Mouse (Mus musculus) kidney, adult 2 months (tissue): ENCODE results near the gene Jpt1. TPM values are rescaled to one million over a fixed set of nuclear protein-coding genes. Genes with fewer than 3 reads are reported as not detected.
"Not testable (repeated sequence)": the region's sequence is repeated elsewhere in the genome, so short reads cannot be mapped to it uniquely, and the experiment has no call there.

Source experiments
- DNase-seq: peaks from one replicate; pipeline ENCODE4 v3.0.0; 2021
- H3K27ac ChIP-seq: fragments of 200-500 bp; 2 replicates; pipeline ENCODE4 v1.5.1; 2012; ENCODE audit warnings: low read depth, low read length, control low read depth, inconsistent platforms; ENCODE audit not compliant: insufficient read depth
- H3K27me3 ChIP-seq: fragments of 200-500 bp; replicated peaks from 2 replicates; pipeline ENCODE4 v1.6.1; 2012; ENCODE audit warnings: mild to moderate bottlenecking, moderate library complexity, low read length, inconsistent platforms; ENCODE audit not compliant: control insufficient read depth, insufficient read depth
- H3K36me3 ChIP-seq: fragments of 200-500 bp; 2 replicates; pipeline ENCODE4 v1.6.1; 2012; ENCODE audit warnings: mild to moderate bottlenecking, moderate library complexity, low read length, inconsistent platforms; ENCODE audit not compliant: control insufficient read depth, insufficient read depth
- H3K4me1 ChIP-seq: fragments of 200-500 bp; 2 replicates; pipeline ENCODE4 v1.6.1; 2011; ENCODE audit warnings: low read length; ENCODE audit not compliant: control insufficient read depth, insufficient read depth
- H3K4me3 ChIP-seq: fragments of 200-500 bp; 2 replicates; pipeline ENCODE4 v1.5.1; 2011; ENCODE audit warnings: mild to moderate bottlenecking, low read depth, low read length, control low read depth; ENCODE audit not compliant: insufficient read depth
- CTCF ChIP-seq: fragments of 200-500 bp; conservative IDR thresholded peaks from 2 replicates; pipeline ENCODE4 v1.5.1; 2011; ENCODE audit warnings: low read depth, mild to moderate bottlenecking, control low read depth, low read length, moderate library complexity, mixed read lengths; ENCODE audit not compliant: insufficient read depth, insufficient read length
- POLR2A ChIP-seq: fragments of 200-500 bp; IDR thresholded peaks from one replicate; pipeline ENCODE4 v1.6.1; 2011; ENCODE audit warnings: low read depth, low read length, control low read depth
- WGBS: fragments of 180-500 bp; shearing (Covaris S2); methylation state at CpG from one replicate; pipeline ENCODE4 v1.1.7; 2018; 5-methylcytosine and 5-hydroxymethylcytosine counted together
- polyA plus RNA-seq: library from polyadenylated mRNA; depleted of rRNA; stranded (reverse); fragments of >200 nt; gene quantifications from 2 replicates; pipeline ENCODE4 v1.2.3, GENCODE M21; 2012

Gene Jpt1
- polyA plus RNA-seq, 1 experiment: 64.9 TPM

DNA sequence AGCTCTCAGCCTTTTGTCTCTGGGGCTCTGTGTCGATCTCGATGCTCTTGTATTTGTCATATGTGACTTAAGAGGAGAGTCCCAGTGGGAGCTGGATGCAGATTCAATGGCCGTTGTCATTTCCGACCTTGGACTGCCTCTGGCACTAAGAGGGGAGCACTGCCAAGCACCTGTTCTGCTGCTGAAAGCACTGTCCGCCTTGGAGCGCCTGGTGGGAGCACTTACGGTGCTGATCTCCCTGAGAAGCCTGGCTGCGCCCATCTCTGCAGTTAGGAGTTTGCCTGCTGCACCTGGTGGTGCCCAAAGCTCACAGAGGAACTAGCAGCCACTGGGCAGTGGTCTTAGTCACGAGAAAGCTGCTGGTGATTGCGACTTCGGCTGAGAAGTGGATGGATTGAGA, 30.9 kb downstream of the Jpt1 start:
- no peak overlapping the region for H3K4me3 ChIP-seq

DNA sequence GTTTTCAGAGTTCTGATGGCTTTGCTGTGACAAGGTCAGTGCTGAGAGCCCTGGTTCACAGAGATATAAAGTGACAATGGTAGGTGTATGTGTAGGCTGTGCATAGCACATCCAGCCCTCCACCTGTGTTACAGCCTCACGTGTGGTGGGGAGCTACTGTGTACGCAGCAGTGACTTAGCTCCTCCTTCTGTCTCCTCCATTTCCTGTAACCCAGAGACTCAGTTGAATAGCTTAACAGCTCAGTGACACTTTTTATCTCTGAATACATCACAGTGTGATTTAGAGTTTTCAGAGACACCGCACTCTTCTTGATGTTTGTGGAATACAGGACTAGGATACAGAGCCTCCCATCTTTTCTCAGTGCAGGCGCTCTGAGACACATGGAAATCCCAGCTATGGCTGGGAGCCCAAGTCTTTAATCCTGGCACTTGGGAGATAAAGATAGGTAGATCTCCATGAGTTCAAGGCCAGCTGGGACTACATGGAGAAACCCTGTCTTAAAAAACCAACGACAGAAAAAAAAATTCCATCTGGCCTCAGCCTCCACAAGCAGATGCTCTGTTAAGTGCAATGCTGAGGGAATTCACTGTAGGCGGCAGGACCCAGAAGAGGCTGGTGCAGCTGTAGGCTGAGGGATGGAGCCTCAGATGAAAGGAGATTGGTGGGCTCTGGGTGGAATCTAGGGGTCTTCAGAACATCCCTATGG, 32.5 kb downstream of the Jpt1 start:
- Histone ChIP-seq H3K27ac (no peak overlapping the region), H3K36me3 (no peaks in the 10 kb centered on the region), H3K27me3 (no peaks in the 10 kb centered on the region), H3K4me3 (no peak overlapping the region), H3K4me1 (no peaks in the 10 kb centered on the region)
- TF ChIP-seq POLR2A (no peak), CTCF (no peak)
- 82% methylated on average over 6 of the region's 6 CpGs for WGBS
- no peak for DNase-seq

More for the DNA sequence above, 30.9 kb downstream of the Jpt1 start:
- H3K27ac ChIP-seq: no peak overlapping the region
- no peaks in the 10 kb centered on the region for H3K27me3 ChIP-seq
- TF ChIP-seq POLR2A (no peak), CTCF (no peak)
- no peaks in the 10 kb centered on the region for H3K4me1 ChIP-seq
- WGBS: 72% methylated on average over 11 of the region's 11 CpGs
- no peaks in the 10 kb centered on the region for H3K36me3 ChIP-seq
- DNase-seq: no peak

DNA sequence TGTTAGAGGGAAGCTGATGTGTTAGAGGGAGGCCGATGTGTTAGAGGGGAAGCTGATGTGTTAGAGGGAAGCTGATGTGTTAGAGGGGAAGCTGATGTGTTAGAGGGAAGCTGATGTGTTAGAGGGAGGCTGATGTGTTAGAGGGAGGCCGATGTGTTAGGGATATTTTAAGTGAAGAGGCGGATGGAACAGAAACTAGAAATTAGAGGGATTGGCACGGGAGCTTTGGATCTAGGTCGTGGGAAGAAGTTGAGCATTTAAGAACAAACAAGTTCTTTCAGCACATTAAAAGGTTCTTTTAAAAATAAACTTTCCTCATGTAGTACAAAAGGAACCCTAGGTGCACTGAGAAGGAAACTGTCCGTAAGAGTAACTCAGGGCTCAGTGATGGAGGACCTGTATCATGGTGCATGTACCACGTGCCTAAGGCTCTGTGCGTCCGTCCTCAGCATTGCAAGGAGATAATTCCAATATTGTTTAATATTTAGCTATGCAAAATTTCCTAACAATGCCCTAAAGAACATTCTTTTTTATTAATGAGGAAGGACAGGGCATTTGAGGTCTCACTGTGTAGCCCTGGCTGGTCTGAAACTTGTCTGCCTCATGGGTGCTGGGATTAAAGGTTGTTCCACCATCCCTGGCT, 35.8 kb downstream of the Jpt1 start:
- TF ChIP-seq POLR2A (no peak), CTCF (no peak)
- Histone ChIP-seq H3K4me3 (no peak overlapping the region), H3K27ac (no peak overlapping the region), H3K27me3 (no peaks in the 10 kb centered on the region), H3K36me3 (no peaks in the 10 kb centered on the region), H3K4me1 (peaks cover 11% of the 10 kb centered on the region)
- 83% methylated on average over 9 of the region's 9 CpGs for WGBS
- no peak for DNase-seq

DNA sequence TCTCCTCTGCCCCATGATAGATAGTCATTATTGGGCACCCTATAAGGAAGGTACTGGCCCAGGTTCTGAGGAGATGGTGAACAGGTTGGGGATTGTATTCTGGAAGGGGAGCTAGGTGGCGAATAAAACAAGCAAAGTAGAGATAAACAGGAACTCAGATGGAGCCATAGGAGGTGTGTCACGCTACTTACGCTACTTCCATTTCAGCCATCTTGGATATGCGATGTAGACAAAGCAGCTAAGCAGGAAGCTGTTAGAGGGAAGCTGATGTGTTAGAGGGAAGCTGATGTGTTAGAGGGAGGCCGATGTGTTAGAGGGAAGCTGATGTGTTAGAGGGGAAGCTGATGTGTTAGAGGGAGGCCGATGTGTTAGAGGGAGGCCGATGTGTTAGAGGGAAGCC, 36.8 kb downstream of the Jpt1 start:
- not testable (repeated sequence) for H3K36me3 ChIP-seq, H3K27me3 ChIP-seq, DNase-seq, H3K27ac ChIP-seq, H3K4me3 ChIP-seq
- WGBS: 82% methylated on average over 7 of the region's 7 CpGs
- H3K4me1 ChIP-seq: peaks cover 21% of the 10 kb centered on the region

DNA sequence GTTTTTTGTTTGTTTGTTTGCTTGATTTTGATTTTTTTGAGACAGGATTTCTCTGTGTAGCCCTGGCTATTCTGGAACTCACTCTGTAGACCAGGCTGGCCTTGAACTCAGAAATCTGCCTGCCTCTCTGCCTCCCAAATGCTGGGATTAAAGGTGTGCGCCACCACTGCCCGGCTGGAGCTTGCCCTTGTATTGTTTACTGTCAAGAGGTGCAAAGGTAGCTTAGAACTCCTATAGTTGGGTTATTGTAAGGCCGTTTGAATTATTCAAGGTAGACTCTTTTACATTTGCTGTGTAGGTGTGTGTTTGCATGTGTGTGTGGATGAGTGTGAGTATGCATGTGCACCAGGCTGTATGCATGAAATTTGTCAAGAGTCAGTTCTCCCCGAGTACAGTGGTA, 37.6 kb downstream of the Jpt1 start:
- H3K4me3 ChIP-seq, H3K27me3 ChIP-seq, H3K36me3 ChIP-seq, H3K27ac ChIP-seq, DNase-seq: not testable (repeated sequence)
- WGBS: 79% methylated on average over 4 of the region's 4 CpGs
- peaks cover 28% of the 10 kb centered on the region for H3K4me1 ChIP-seq

DNA sequence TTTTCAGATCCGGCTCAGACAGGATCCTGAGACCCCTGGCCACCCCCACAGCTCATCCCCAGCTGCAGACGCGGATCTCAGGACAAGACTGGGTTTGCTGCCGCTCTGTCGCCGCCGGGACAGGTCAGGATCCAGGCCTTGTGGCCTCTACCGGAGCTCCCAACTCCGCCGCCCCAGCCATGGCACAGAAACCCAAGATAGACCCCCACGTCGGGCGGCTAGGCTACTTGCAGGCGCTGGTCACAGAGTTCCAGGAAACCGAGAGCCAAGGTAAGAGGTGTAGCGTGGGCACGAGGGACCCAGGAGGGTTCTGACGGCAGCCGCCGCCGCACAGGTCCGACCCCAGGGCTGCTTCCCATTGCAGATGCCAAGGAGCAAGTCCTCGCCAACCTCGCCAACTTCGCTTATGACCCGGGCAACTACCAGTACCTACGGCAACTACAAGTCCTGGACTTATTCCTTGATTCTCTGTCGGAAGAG, 38.4 kb downstream of the Jpt1 start:
- H3K27ac ChIP-seq: no peak overlapping the region

GRCm38 (mm10) chr11:115475025-115475757, 39.0 kb downstream of the Jpt1 start, which contains the start of gene Armc7:
Armc7 (plus strand) TSS chr11:115475667.
- Histone ChIP-seq H3K27ac (peak within 1 kb of the TSS; percentile 89), H3K4me3 (peak within 1 kb of the TSS; percentile 85), H3K27me3 (no peaks in the 10 kb centered on the region), H3K4me1 (peaks cover 28% of the 10 kb centered on the region), H3K36me3 (peaks cover 2% of the 10 kb centered on the region; the same call in 1 of the 2 replicates)
- TF ChIP-seq CTCF: no peak
- peak; percentile 27 for TF ChIP-seq POLR2A
- under 1% methylated on average over 26 of the region's 26 CpGs for WGBS
- DNase-seq: peak; percentile 97

More for the DNA sequence above, 38.4 kb downstream of the Jpt1 start:
- Histone ChIP-seq H3K4me3 (peak overlapping the region; percentile 85), H3K4me1 (peaks cover 28% of the 10 kb centered on the region), H3K27me3 (no peaks in the 10 kb centered on the region), H3K36me3 (no peaks in the 10 kb centered on the region)
- no peak for DNase-seq
- TF ChIP-seq POLR2A (no peak), CTCF (no peak)
- 4% methylated on average over 28 of the region's 28 CpGs for WGBS
